Comparison of ENCODE assay signal across 8 mouse cellular contexts in genomic region chr9:25151611-25152241, GRCm38 (mm10). TPM values are rescaled to one million over a fixed set of nuclear protein-coding genes. Genes with fewer than 3 reads are reported as not detected.
DNase-seq lines count a peak whose midpoint lies in the region; ATAC-seq and TF ChIP-seq lines count a peak whose summit lies in the region.

Gene Herpud2 (minus strand): TSS chr9:25151820.

- H3K36me3 ChIP-seq in hindbrain, embryonic 16.5 days (ENCODE audit: control insufficient read depth, insufficient read depth, low read length), result no peaks in the 10 kb centered on the region

- H3K4me3 ChIP-seq in hindbrain, embryonic 16.5 days (ENCODE audit: low read length), result peak within 1 kb of the TSS; percentile 70
- H3K4me3 ChIP-seq in left cerebral cortex, adult 2 months, result peak within 1 kb of the TSS; percentile 84

- peak within 1 kb of the TSS; percentile 96 for H3K9ac ChIP-seq in hindbrain, embryonic 16.5 days (ENCODE audit: low read depth, low read length)

- TF ChIP-seq CTCF in left cerebral cortex, adult 2 months (IDR thresholded peaks at IDR 0.05), result peak; percentile 12

- peak within 1 kb of the TSS; percentile 94 for H3K27ac ChIP-seq in hindbrain, embryonic 16.5 days (ENCODE audit: low read depth, low read length)
- peak within 1 kb of the TSS; percentile 97 for H3K27ac ChIP-seq in left cerebral cortex, adult 2 months

- intact Hi-C loops in left cerebral cortex, adult 2 months (cut with DNase I), result loop anchor here (1.0 to 5.0 kb wide), 4 partner anchors 101 to 441 kb away; partner anchors contain the start of genes Eepd1 and Sept7

- peak within 1 kb of the TSS; percentile 82 for H3K4me2 ChIP-seq in hindbrain, embryonic 16.5 days (ENCODE audit: low read length)

- H3K4me1 ChIP-seq in hindbrain, embryonic 16.5 days (ENCODE audit: control insufficient read depth, insufficient read depth, low read depth, low read length), result peaks cover 24% of the 10 kb centered on the region

- no peaks in the 10 kb centered on the region for H3K27me3 ChIP-seq in hindbrain, embryonic 16.5 days (replicated peaks; ENCODE audit: control insufficient read depth, insufficient read depth, low read length)

- H3K9me3 ChIP-seq in hindbrain, embryonic 16.5 days (ENCODE audit: control insufficient read depth, low read length), result no peaks in the 10 kb centered on the region

- DNase-seq in T-cell, adult 2 months (ENCODE audit: low spot score), result peak; percentile 92
- DNase-seq in cerebellum, postnatal 36 days, result peak; percentile 88 to 92
- DNase-seq in gastrocnemius, adult 18-20 months (ENCODE audit: low spot score), result peak; percentile 92
- DNase-seq in left cerebral cortex, adult 2 months (ENCODE audit: extremely low spot score in 1 of 2, low spot score in 2 of 2), result peak; percentile 89 to 92
- DNase-seq in right cerebral cortex, adult 2 months (ENCODE audit: low spot score in 2 of 2), result peak; percentile 89 to 90
- peak; percentile 93 for DNase-seq in urinary bladder, postnatal 14 days (ENCODE audit: low spot score)

- WGBS in hindbrain, embryonic 16.5 days, result 1% methylated on average over 49 of the region's 51 CpGs

- peak; percentile 99 for ATAC-seq in hindbrain, embryonic 16.5 days
- peak; percentile 87 for ATAC-seq in megakaryocyte, adult 5-6 weeks (ENCODE audit: poor library complexity, severe bottlenecking)

RNA-seq across cellular contexts. Expression of gene Herpud2, which starts in this region (rescaled TPM):
- 10 to 100 TPM; 42.9 to 51.3 TPM for total RNA-seq in gastrocnemius, adult 18-20 months (2021)
- polyA plus RNA-seq in hindbrain, embryonic 16.5 days (2015; fragmentation: Nextera tagmentation; extraction: Ambion mirVana), result 30.2 and 32.3 TPM in 2 replicates
- total RNA-seq in left cerebral cortex, adult 2 months (2021), result 10 to 100 TPM; 49.6 to 51.0 TPM
- 47.1 and 54.7 TPM in 2 replicates for total RNA-seq in megakaryocyte, adult 5-6 weeks (2015)
- 19.9 and 26.2 TPM in 2 replicates for total RNA-seq in megakaryocyte, adult 5-6 weeks (2017)

Comparison
In these comparisons a context has a peak if more than half of its experiments do, and no peak if none do; other contexts are left out.
1. Peak in every context shown above with its lines: DNase-seq, ATAC-seq, H3K4me3 ChIP-seq and H3K27ac ChIP-seq.